Mouse (Mus musculus): ENCODE results near the gene Slc25a40. TPM values are rescaled to one million over a fixed set of nuclear protein-coding genes. Genes with fewer than 3 reads are reported as not detected.

Gene Slc25a40
- polyA plus RNA-seq, 1 experiment from 2014 or later = 10.7 TPM

DNA sequence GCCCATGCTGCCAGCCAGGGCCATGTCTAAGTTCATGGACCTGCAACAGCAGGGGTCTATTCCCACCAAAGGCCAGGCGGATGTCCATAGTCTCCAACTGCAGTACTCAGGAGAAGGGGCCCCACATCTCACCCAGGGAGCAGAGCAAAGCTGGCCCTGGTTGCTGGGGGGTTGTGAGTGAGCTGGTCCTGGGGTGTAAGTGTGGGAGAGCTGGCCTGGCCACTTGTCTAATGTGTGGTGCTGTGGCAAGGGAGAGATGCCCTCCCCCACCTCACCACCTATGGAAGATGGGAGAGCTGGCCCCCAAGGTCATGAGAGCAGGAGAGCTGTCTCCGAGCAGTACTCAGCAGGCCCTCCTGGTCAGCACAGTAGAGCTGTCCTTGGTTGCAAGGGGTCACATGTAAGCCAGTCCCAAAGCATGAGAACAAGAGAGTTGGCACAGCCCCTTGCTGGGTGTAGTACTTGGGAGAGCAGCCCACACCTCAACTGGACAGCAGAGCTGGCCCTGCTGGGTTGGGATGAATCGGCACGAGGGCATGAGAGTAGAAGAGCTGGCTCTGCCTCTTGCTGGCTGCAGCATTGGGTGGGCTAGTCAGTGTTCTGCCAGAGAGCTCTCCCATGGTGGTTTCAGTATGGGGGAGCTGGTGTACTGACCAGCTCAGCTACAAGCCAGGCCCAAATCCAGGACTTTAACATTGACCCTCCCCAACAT lies 65.5 kb downstream of the Slc25a40 start:
- Histone ChIP-seq H3K27me3 (ENCODE audit: control insufficient read depth, insufficient read depth, low read length) (no peaks in the 10 kb centered on the region), H3K4me3 (ENCODE audit: low read depth, low read length) (no peak overlapping the region), H3K9me3 (ENCODE audit: control insufficient read depth, low read length) (no peaks in the 10 kb centered on the region), H3K4me2 (replicated peaks; ENCODE audit: low read depth, low read length) (no peak overlapping the region), H3K4me1 (replicated peaks; ENCODE audit: control insufficient read depth, insufficient read depth, low read length) (no peaks in the 10 kb centered on the region), H3K9ac (ENCODE audit: low read depth, low read length) (no peak overlapping the region), H3K36me3 (ENCODE audit: control insufficient read depth, insufficient read depth, low read length) (no peaks in the 10 kb centered on the region), H3K27ac (ENCODE audit: low read depth, low read length) (no peak overlapping the region)
- ATAC-seq (ENCODE audit: low FRiP score) (peak; percentile 74), DNase-seq (ENCODE audit: low spot score) (peak; percentile 31)
- WGBS = 29% methylated on average over 4 of the region's 4 CpGs

DNA sequence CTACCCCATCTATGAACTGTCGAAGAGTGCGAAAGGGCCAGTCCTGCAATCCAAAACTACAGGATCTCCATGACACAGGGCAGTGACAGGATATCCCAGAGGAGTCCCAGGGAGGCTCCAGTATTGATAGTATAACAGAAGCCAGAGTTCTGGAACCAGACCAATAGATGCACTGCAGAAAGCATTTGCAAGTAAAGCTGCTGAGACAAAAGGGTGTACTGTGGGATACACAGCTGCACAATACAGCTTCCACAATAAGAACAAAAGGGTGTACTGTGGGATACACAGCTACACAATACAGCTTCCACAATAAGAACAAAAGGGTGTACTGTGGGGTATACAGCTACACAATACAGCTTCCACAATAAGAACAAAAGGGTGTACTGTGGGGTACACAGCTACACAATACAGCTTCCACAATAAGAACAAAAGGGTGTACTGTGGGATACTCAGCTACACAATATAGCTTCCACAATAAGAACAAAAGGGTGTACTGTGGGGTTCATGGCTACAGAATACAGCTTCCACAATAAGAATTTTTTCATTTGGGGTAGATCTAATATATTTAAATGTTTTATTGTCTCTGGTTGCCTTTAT lies 66.1 kb downstream of the Slc25a40 start:
- Histone ChIP-seq H3K4me3 (ENCODE audit: low read depth, low read length) (no peak overlapping the region), H3K27me3 (ENCODE audit: control insufficient read depth, insufficient read depth, low read length) (no peaks in the 10 kb centered on the region), H3K4me1 (replicated peaks; ENCODE audit: control insufficient read depth, insufficient read depth, low read length) (no peaks in the 10 kb centered on the region), H3K27ac (ENCODE audit: low read depth, low read length) (no peak overlapping the region), H3K4me2 (replicated peaks; ENCODE audit: low read depth, low read length) (no peak overlapping the region), H3K36me3 (ENCODE audit: control insufficient read depth, insufficient read depth, low read length) (no peaks in the 10 kb centered on the region), H3K9me3 (ENCODE audit: control insufficient read depth, low read length) (no peaks in the 10 kb centered on the region), H3K9ac (ENCODE audit: low read depth, low read length) (no peak overlapping the region)
- ATAC-seq (ENCODE audit: low FRiP score) (peak; percentile 57), DNase-seq (ENCODE audit: low spot score) (peak; percentile 8)
- 15% methylated on average over 2 of the region's 2 CpGs for WGBS

DNA sequence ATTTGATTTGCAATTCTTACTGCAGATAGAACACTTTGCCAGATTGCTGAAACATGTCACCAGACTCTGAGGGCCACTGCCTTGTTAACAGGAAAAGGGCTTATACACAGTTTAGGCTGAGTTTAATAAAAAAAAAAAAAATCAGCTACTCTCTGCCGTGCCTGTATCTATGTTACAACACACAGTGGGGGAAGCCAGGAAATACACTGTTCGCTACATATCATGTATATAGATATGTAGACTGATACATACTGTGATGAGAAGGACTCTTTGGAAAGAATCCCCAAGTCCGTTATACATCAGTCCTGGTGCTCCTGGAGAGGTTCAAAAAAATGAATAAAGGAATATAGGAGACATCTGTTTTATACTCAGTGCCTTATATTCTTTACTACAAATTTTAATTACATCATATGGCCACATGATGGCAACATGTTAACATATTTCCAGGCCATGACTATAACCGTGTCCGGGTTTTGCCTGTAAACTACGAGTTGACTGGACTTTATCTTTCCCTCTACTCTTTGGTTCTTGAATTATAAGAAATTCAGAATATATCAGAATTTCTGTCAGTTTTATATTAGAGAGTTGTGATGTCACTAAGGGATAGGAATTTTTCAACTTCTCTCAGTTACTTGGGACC lies 66.9 kb downstream of the Slc25a40 start:
- H3K4me1 ChIP-seq (replicated peaks; ENCODE audit: control insufficient read depth, insufficient read depth, low read length) = no peaks in the 10 kb centered on the region
- 52% methylated on average over 6 of the region's 6 CpGs for WGBS
- no peaks in the 10 kb centered on the region for H3K9me3 ChIP-seq (ENCODE audit: control insufficient read depth, low read length)
- H3K36me3 ChIP-seq (ENCODE audit: control insufficient read depth, insufficient read depth, low read length) = no peaks in the 10 kb centered on the region
- ATAC-seq (ENCODE audit: low FRiP score) = peak; percentile 61
- no peak overlapping the region for H3K4me3 ChIP-seq (ENCODE audit: low read depth, low read length)
- H3K27me3 ChIP-seq (ENCODE audit: control insufficient read depth, insufficient read depth, low read length) = no peaks in the 10 kb centered on the region
- peak; percentile 28 for DNase-seq (ENCODE audit: low spot score)
- H3K9ac ChIP-seq (ENCODE audit: low read depth, low read length) = no peak overlapping the region
- no peak overlapping the region for H3K27ac ChIP-seq (ENCODE audit: low read depth, low read length)
- H3K4me2 ChIP-seq (replicated peaks; ENCODE audit: low read depth, low read length) = no peak overlapping the region

DNA sequence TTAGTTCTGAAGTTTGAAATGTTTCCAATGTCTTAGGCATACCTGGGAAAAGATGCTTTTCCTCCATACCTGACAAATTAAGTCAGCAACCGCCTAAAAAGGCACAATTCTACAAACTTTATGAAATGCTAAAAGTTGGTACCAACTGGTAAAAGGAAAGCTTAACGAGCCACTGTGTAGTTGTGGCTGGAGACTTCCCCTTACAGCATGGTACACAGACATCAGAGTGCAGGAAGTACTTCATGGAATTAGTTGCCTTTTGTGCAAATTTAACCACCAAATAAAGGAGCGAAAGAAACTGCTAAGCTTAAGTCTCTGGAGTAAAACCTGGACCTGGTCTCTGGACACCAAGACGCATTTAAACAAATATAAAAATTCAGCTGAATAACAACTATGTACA lies 69.1 kb downstream of the Slc25a40 start:
- H3K9me3 ChIP-seq (ENCODE audit: control insufficient read depth, low read length) = no peaks in the 10 kb centered on the region
- H3K4me1 ChIP-seq (replicated peaks; ENCODE audit: control insufficient read depth, insufficient read depth, low read length) = no peaks in the 10 kb centered on the region
- no peak overlapping the region for H3K27ac ChIP-seq (ENCODE audit: low read depth, low read length)
- H3K4me2 ChIP-seq (replicated peaks; ENCODE audit: low read depth, low read length) = no peak overlapping the region
- no peak overlapping the region for H3K9ac ChIP-seq (ENCODE audit: low read depth, low read length)
- ATAC-seq (ENCODE audit: low FRiP score) (no peak), DNase-seq (ENCODE audit: low spot score) (no peak)
- H3K4me3 ChIP-seq (ENCODE audit: low read depth, low read length) = no peak overlapping the region
- H3K27me3 ChIP-seq (ENCODE audit: control insufficient read depth, insufficient read depth, low read length) = no peaks in the 10 kb centered on the region
- WGBS = 79% methylated on average over 4 of the region's 4 CpGs
- no peaks in the 10 kb centered on the region for H3K36me3 ChIP-seq (ENCODE audit: control insufficient read depth, insufficient read depth, low read length)

Other genes starting within 250 kb of the Slc25a40 start
- 15.9 and 16.7 TPM in 2 replicates for gene Adam22, start 54.7 kb upstream of the Slc25a40 start, polyA plus RNA-seq (2014; fragmentation: Nextera tagmentation; extraction: Ambion mirVana)
- gene Dbf4, start 134 bp upstream of the Slc25a40 start, polyA plus RNA-seq (2014; fragmentation: Nextera tagmentation; extraction: Ambion mirVana) = 65.7 and 68.2 TPM in 2 replicates
- gene Rundc3b, start 200.1 kb downstream of the Slc25a40 start, polyA plus RNA-seq (2014; fragmentation: Nextera tagmentation; extraction: Ambion mirVana) = 15.2 and 15.4 TPM in 2 replicates
- gene Abcb1a, start 237.2 kb downstream of the Slc25a40 start, polyA plus RNA-seq (2014; fragmentation: Nextera tagmentation; extraction: Ambion mirVana) = 0.52 and 0.60 TPM in 2 replicates

All from hindbrain, embryonic 11.5 days (tissue).